Mouse (Mus musculus) adrenal gland, postnatal 4 days (tissue): ENCODE results near the gene Dlgap4. TPM values are rescaled to one million over a fixed set of nuclear protein-coding genes. Genes with fewer than 3 reads are reported as not detected.
"Not testable (repeated sequence)": the region's sequence is repeated elsewhere in the genome, so short reads cannot be mapped to it uniquely, and the experiment has no call there.

ENCODE experiments used
- DNase-seq, 2 experiments: peaks; one replicate each; pipeline ENCODE4 v3.0.0; 2021 to 2022; ENCODE audit warnings: low spot score in 2 of 2, mixed read lengths in 2 of 2
- total RNA-seq, 2 experiments: library from RNA; stranded (reverse); gene quantifications; 2 replicates each; pipeline ENCODE4 v1.2.3; 2021

The Dlgap4 gene
- total RNA-seq, 2 experiments from 2014 or later: 52.4 to 53.9 TPM

GRCm38 (mm10) chr2:156774738-156775454 lies 161.4 kb downstream of the Dlgap4 start, which contains the start of gene Myl9:
Gene Myl9 (plus strand): TSS chr2:156775420.
- no peak for DNase-seq

- no peak for DNase-seq
Observed at GRCm38 (mm10) chr2:156775455-156776435, 162.2 kb downstream of the Dlgap4 start.

- no peak for DNase-seq
Observed at GRCm38 (mm10) chr2:156776907-156777306, 163.4 kb downstream of the Dlgap4 start.

GRCm38 (mm10) chr2:156777326-156778004 lies 164.0 kb downstream of the Dlgap4 start:
- DNase-seq: no peak

GRCm38 (mm10) chr2:156778571-156778970 lies 165.1 kb downstream of the Dlgap4 start:
- DNase-seq: no peak

GRCm38 (mm10) chr2:156779036-156779435 lies 165.5 kb downstream of the Dlgap4 start:
- no peak for DNase-seq

- DNase-seq: no peak
Observed at GRCm38 (mm10) chr2:156779488-156779887, 166.0 kb downstream of the Dlgap4 start.

GRCm38 (mm10) chr2:156780129-156780528 lies 166.6 kb downstream of the Dlgap4 start:
- no peak for DNase-seq

GRCm38 (mm10) chr2:156780752-156781151 lies 167.2 kb downstream of the Dlgap4 start:
- DNase-seq: no peak

GRCm38 (mm10) chr2:156781281-156781680 lies 167.8 kb downstream of the Dlgap4 start:
- DNase-seq: no peak

- DNase-seq: no peak
Observed at GRCm38 (mm10) chr2:156781836-156782480, 168.5 kb downstream of the Dlgap4 start.

GRCm38 (mm10) chr2:156782481-156783348 lies 169.2 kb downstream of the Dlgap4 start:
- DNase-seq: no peak

- no peak for DNase-seq
Observed at GRCm38 (mm10) chr2:156783349-156783728, 169.8 kb downstream of the Dlgap4 start.

GRCm38 (mm10) chr2:156784016-156784585 lies 170.6 kb downstream of the Dlgap4 start:
- DNase-seq: no peak

GRCm38 (mm10) chr2:156784891-156785290 lies 171.4 kb downstream of the Dlgap4 start:
- no peak for DNase-seq

GRCm38 (mm10) chr2:156786369-156786768 lies 172.9 kb downstream of the Dlgap4 start:
- DNase-seq: not testable (repeated sequence)

- DNase-seq: no peak
Observed at GRCm38 (mm10) chr2:156787090-156787775, 173.7 kb downstream of the Dlgap4 start.

- DNase-seq: no peak
Observed at GRCm38 (mm10) chr2:156787776-156788105, 174.2 kb downstream of the Dlgap4 start.

- no peak for DNase-seq
Observed at GRCm38 (mm10) chr2:156788836-156789235, 175.3 kb downstream of the Dlgap4 start.
